Mouse (Mus musculus) MEL (cell line): Measurements from ENCODE around the gene Hpdl. TPM values are rescaled to one million over a fixed set of nuclear protein-coding genes. Genes with fewer than 3 reads are reported as not detected.

Experiments
- DNase-seq: peaks from one replicate; pipeline ENCODE4 v3.0.0; 2011; ENCODE audit warnings: low read depth, low spot score
- H3K27ac ChIP-seq: 2 replicates; pipeline ENCODE4 v1.5.1; 2012; ENCODE audit warnings: low read depth, mild to moderate bottlenecking, control low read depth, low read length, moderate library complexity; ENCODE audit not compliant: control insufficient read depth
- H3K27me3 ChIP-seq, 2 experiments: fragments of 150-350 bp in 1 of 2; sonication (generic) in 1 of 2; 2 replicates each; pipeline ENCODE4 v1.6.1; 2012; ENCODE audit warnings: low read length in 2 of 2, mild to moderate bottlenecking in 2 of 2, improper control_type of control experiment in 1 of 2, moderate library complexity in 1 of 2; ENCODE audit not compliant: insufficient read depth in 2 of 2, control insufficient read depth in 1 of 2
- H3K36me3 ChIP-seq, 2 experiments: 2 replicates each; pipeline ENCODE4 v1.6.1; 2012 to 2014; ENCODE audit warnings: low read length in 2 of 2, improper control_type of control experiment in 1 of 2, inconsistent platforms in 1 of 2, mild to moderate bottlenecking in 1 of 2; ENCODE audit not compliant: insufficient read depth in 2 of 2, control insufficient read depth in 1 of 2
- H3K4me1 ChIP-seq, 2 experiments: fragments of 150-350 bp in 1 of 2; sonication (generic) in 1 of 2; 2 replicates each; pipeline ENCODE4 v1.6.1; 2012; ENCODE audit warnings: low read length in 2 of 2, improper control_type of control experiment in 1 of 2, mild to moderate bottlenecking in 1 of 2; ENCODE audit not compliant: insufficient read depth in 2 of 2, control insufficient read depth in 1 of 2
- H3K4me3 ChIP-seq, 2 experiments: fragments of 150-350 bp in 1 of 2; sonication (generic) in 1 of 2; 2 replicates each; pipeline ENCODE4 v1.5.1; 2012; ENCODE audit warnings: low read depth in 2 of 2, low read length in 2 of 2, mild to moderate bottlenecking in 2 of 2, moderate library complexity in 2 of 2, control low read depth in 1 of 2, improper control_type of control experiment in 1 of 2; ENCODE audit not compliant: control insufficient read depth in 1 of 2, insufficient read depth in 1 of 2
- H3K79me2 ChIP-seq: 2 replicates; pipeline ENCODE4 v1.6.1; 2012; ENCODE audit warnings: mild to moderate bottlenecking, low read length, moderate library complexity; ENCODE audit not compliant: control insufficient read depth, poor library complexity, insufficient read depth
- H3K9ac ChIP-seq: 2 replicates; pipeline ENCODE4 v1.6.1; 2012; ENCODE audit warnings: low read depth, mild to moderate bottlenecking, control low read depth, low read length, moderate library complexity; ENCODE audit not compliant: control insufficient read depth, poor library complexity, severe bottlenecking
- H3K9me3 ChIP-seq: fragments of 150-350 bp; sonication (generic); replicated peaks from 2 replicates; pipeline ENCODE4 v1.6.1; 2012; ENCODE audit warnings: mild to moderate bottlenecking, low read length, improper control_type of control experiment, moderate library complexity; ENCODE audit not compliant: insufficient read depth
- CHD1 ChIP-seq: IDR thresholded peaks from 2 replicates; pipeline ENCODE4 v1.6.1; 2012; ENCODE audit warnings: low read depth, mild to moderate bottlenecking, inconsistent platforms, low read length, improper control_type of control experiment
- CHD2 ChIP-seq: IDR thresholded peaks from 2 replicates; pipeline ENCODE4 v1.6.1; 2011; ENCODE audit warnings: low read length, improper control_type of control experiment
- E2F4 ChIP-seq: IDR thresholded peaks from 2 replicates; pipeline ENCODE4 v1.6.1; 2011; ENCODE audit warnings: low read depth, low read length, improper control_type of control experiment, borderline replicate concordance
- ELF1 ChIP-seq: IDR thresholded peaks from 2 replicates; pipeline ENCODE4 v1.6.1; 2014; ENCODE audit warnings: low read depth, mild to moderate bottlenecking, inconsistent platforms, low read length, improper control_type of control experiment, moderate library complexity
- EP300 ChIP-seq, 2 experiments: IDR thresholded peaks; 2 replicates each; pipeline ENCODE4 v1.6.1; 2011; ENCODE audit warnings: improper control_type of control experiment in 2 of 2, low read length in 2 of 2, low read depth in 1 of 2, mild to moderate bottlenecking in 1 of 2
- KAT2A ChIP-seq: conservative IDR thresholded peaks from 2 replicates; pipeline ENCODE4 v1.6.1; 2012; ENCODE audit warnings: low read depth, low read length, improper control_type of control experiment, inconsistent platforms
- MAFK ChIP-seq: IDR thresholded peaks from 2 replicates; pipeline ENCODE4 v1.6.1; 2011; ENCODE audit warnings: low read depth, mild to moderate bottlenecking, low read length, improper control_type of control experiment, borderline replicate concordance
- MAZ ChIP-seq: IDR thresholded peaks from 2 replicates; pipeline ENCODE4 v1.6.1; 2012; ENCODE audit warnings: low read depth, mild to moderate bottlenecking, inconsistent platforms, low read length, improper control_type of control experiment
- MEF2A ChIP-seq: IDR thresholded peaks from 2 replicates; pipeline ENCODE4 v1.6.1; 2014; ENCODE audit warnings: low read depth, mild to moderate bottlenecking, inconsistent platforms, low read length, improper control_type of control experiment; ENCODE audit not compliant: poor library complexity, insufficient replicate concordance, severe bottlenecking; ENCODE audit errors: extremely low read depth
- POLR2AphosphoS2 ChIP-seq: IDR thresholded peaks from 2 replicates; pipeline ENCODE4 v1.6.1; 2011; ENCODE audit warnings: low read length, improper control_type of control experiment
- RAD21 ChIP-seq: IDR thresholded peaks from 2 replicates; pipeline ENCODE4 v1.6.1; 2011; ENCODE audit warnings: mild to moderate bottlenecking, low read depth, low read length, improper control_type of control experiment
- RCOR1 ChIP-seq: IDR thresholded peaks from 2 replicates; pipeline ENCODE4 v1.6.1; 2012; ENCODE audit warnings: low read depth, mild to moderate bottlenecking, inconsistent platforms, low read length, improper control_type of control experiment
- SIN3A ChIP-seq: IDR thresholded peaks from 2 replicates; pipeline ENCODE4 v1.6.1; 2012; ENCODE audit warnings: low read length, improper control_type of control experiment, inconsistent platforms
- SMC3 ChIP-seq: IDR thresholded peaks from 2 replicates; pipeline ENCODE4 v1.6.1; 2011; ENCODE audit warnings: low read depth, low read length, improper control_type of control experiment
- UBTF ChIP-seq: IDR thresholded peaks from 2 replicates; pipeline ENCODE4 v1.6.1; 2012; ENCODE audit warnings: low read depth, mild to moderate bottlenecking, inconsistent platforms, low read length, improper control_type of control experiment, moderate library complexity, borderline replicate concordance; ENCODE audit not compliant: insufficient read depth
- ZC3H11A ChIP-seq: IDR thresholded peaks from 2 replicates; pipeline ENCODE4 v1.6.1; 2012; ENCODE audit warnings: low read depth, mild to moderate bottlenecking, inconsistent platforms, low read length, improper control_type of control experiment
- ZKSCAN1 ChIP-seq: IDR thresholded peaks from 2 replicates; pipeline ENCODE4 v1.6.1; 2012; ENCODE audit warnings: low read depth, mild to moderate bottlenecking, inconsistent platforms, low read length, improper control_type of control experiment, moderate library complexity
- polyA plus RNA-seq, 2 experiments: library from polyadenylated mRNA; stranded (reverse) in 1 of 2; unstranded in 1 of 2; fragments of >175 nt in 1 of 2; fragments of >200 nt in 1 of 2; gene quantifications; 2 replicates each; pipeline versions ENCODE4 v1.2.1 to v1.2.4; 2012; ENCODE audit warnings: low replicate concordance in 2 of 2, low read depth in 1 of 2; ENCODE audit not compliant: insufficient read length in 2 of 2, insufficient read depth in 1 of 2, missing spikeins in 1 of 2
- total RNA-seq: library from RNA; depleted of rRNA; stranded (reverse); fragments of 300-350 nt; gene quantifications from 2 replicates; pipeline ENCODE4 v1.2.3, GENCODE M21; 2012

Gene Hpdl
- total and polyA plus RNA-seq, 3 experiments = 0.14 TPM; not detected in 2

DNA sequence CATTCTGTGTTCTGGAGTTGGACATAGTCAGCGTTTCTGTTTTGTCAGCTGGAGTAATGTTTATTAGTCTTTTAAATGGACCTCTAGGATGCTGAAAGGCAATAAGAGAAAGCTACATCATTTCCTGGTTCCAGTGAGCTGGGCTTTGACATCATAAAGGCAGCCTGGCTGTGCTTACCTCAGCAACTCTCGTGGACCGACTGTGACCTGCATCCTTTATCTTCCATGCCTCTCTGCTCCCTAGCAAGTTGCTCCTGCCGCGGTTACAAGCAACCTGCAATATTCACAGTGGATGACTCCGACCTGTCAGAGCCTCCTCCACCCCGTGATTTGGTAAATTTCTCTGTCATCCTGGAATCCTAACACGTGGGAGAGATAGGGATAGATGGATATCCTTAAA, 40.5 kb upstream of the Hpdl start:
- Histone ChIP-seq H3K79me2 (no peaks in the 10 kb centered on the region), H3K27ac (no peak overlapping the region), H3K4me3 (no peak overlapping the region), H3K9me3 (no peaks in the 10 kb centered on the region), H3K27me3 (peaks cover 18 to 34% of the 10 kb centered on the region in 2 experiments), H3K4me1 (no peaks in the 10 kb centered on the region), H3K9ac (no peak overlapping the region), H3K36me3 (no peaks in the 10 kb centered on the region)
- no peak for DNase-seq
- TF ChIP-seq CHD2 (no peak), CHD1 (no peak), ZKSCAN1 (no peak), EP300 (IDR thresholded peaks at IDR 0.05; ENCODE audit: low read depth in 1 of 2, low read length in 2 of 2) (no peak)

DNA sequence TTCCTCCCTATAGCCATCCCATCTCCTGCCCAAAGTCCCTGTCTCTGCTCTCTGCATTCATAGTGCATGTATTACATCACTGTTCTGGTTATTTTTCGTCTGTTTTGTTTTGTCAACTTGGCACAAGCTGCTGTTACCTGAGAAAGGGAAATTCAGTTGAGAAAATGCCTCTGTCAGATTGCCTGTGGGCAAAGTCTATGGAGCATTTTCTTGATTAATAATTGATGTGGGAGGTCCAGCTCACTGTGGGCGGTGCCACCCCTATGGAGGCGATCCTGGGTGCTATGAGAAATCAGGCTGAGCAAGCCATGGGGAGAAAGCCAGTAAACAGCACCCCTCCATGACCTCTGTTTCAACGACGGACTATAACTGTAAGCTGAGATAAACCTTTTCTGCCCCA, 38.2 kb upstream of the Hpdl start:
- Histone ChIP-seq H3K27ac (no peak overlapping the region), H3K4me3 (no peak overlapping the region), H3K36me3 (no peaks in the 10 kb centered on the region), H3K4me1 (no peaks in the 10 kb centered on the region), H3K9ac (no peak overlapping the region), H3K9me3 (no peaks in the 10 kb centered on the region), H3K27me3 (peaks cover 9 to 26% of the 10 kb centered on the region in 2 experiments), H3K79me2 (no peaks in the 10 kb centered on the region)
- no peak for DNase-seq
- TF ChIP-seq MEF2A = no peak
- no peak for TF ChIP-seq RCOR1
- no peak for TF ChIP-seq ZC3H11A
- no peak for TF ChIP-seq UBTF
- TF ChIP-seq POLR2AphosphoS2 = no peak
- no peak for TF ChIP-seq KAT2A
- no peak for TF ChIP-seq ELF1
- no peak for TF ChIP-seq SMC3
- TF ChIP-seq RAD21 = no peak
- no peak for TF ChIP-seq MAZ
- no peak for TF ChIP-seq MAFK
- TF ChIP-seq SIN3A = no peak
- TF ChIP-seq E2F4 = no peak
